Mouse (Mus musculus): ENCODE measurements around the gene Lrrc58. TPM values are rescaled to one million over a fixed set of nuclear protein-coding genes. Genes with fewer than 3 reads are reported as not detected.
A peak's percentile ranks its signal among the peaks of the same experiment; 100 is the strongest.

The Lrrc58 gene
- polyA plus RNA-seq, 1 experiment from 2014 or later, result 41.6 TPM

DNA sequence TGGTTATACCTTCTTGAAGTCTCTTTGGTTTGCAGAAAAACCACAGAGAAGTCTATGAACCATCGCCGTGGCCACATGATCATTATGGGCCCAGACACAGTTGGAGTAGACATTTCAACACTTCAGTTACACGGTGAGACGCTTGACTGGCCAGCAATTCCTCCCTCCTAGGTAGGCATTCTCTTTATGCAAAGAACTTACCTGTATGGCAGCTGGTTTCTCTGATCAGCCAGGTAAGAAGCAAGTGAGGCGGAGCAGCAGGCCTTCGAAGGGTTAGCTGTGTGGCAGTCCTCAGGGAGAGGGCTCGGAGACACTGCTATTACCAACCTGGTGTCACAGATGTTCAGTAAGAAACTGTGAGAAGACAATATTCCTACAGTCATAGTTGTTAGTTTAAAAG, 8.0 kb upstream of the Lrrc58 start:
- no peak overlapping the region for H3K9ac ChIP-seq (ENCODE audit: low read depth, low read length)
- H3K4me2 ChIP-seq, result no peak overlapping the region
- no peak overlapping the region for H3K4me3 ChIP-seq (ENCODE audit: low read depth, low read length)
- ATAC-seq (replicated peaks; ENCODE audit: insufficient number of reproducible peaks, low FRiP score, low TSS enrichment), result no peak
- H3K36me3 ChIP-seq (ENCODE audit: control insufficient read depth, insufficient read depth, low read length), result no peaks in the 10 kb centered on the region
- peaks cover 12% of the 10 kb centered on the region for H3K4me1 ChIP-seq (ENCODE audit: control insufficient read depth, insufficient read depth, low read length)
- no peaks in the 10 kb centered on the region for H3K27me3 ChIP-seq (ENCODE audit: control insufficient read depth, insufficient read depth, low read length)
- H3K9me3 ChIP-seq (replicated peaks; ENCODE audit: control insufficient read depth, low read length), result no peaks in the 10 kb centered on the region
- H3K27ac ChIP-seq (ENCODE audit: low read depth, low read length), result no peak overlapping the region
- 65% methylated on average over 7 of the region's 7 CpGs for WGBS (ENCODE audit: insufficient replicate concordance)

DNA sequence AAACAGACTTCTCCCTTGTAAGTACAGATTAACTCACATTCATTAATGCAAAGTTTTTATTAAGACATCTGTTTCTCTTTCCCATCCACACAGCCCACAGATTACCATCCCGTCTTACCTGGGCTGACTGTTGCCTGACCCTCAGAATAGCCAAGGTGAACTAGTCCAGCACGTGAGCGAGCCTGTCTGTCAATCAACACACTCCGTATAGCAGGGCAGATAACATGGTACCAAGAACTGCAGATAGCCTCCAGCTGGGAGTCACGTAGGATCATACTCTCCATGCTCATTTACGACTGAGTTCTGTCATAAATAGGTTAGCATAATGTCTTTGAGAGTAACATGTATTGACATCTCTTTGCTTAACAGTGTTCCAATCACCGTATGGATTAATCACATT, 7.2 kb upstream of the Lrrc58 start, which contains the start of gene Gm36028:
Gene Gm36028 (minus strand): TSS at position 118 of the 400 bp plus-strand sequence.
- H3K9me3 ChIP-seq (replicated peaks; ENCODE audit: control insufficient read depth, low read length), result no peaks in the 10 kb centered on the region
- ATAC-seq (replicated peaks; ENCODE audit: insufficient number of reproducible peaks, low FRiP score, low TSS enrichment), result no peak
- H3K9ac ChIP-seq (ENCODE audit: low read depth, low read length), result no peak within 1 kb of the TSS
- H3K4me1 ChIP-seq (ENCODE audit: control insufficient read depth, insufficient read depth, low read length), result peaks cover 6% of the 10 kb centered on the region; the same call in 1 of the 2 replicates
- no peak within 1 kb of the TSS for H3K27ac ChIP-seq (ENCODE audit: low read depth, low read length)
- no peaks in the 10 kb centered on the region for H3K27me3 ChIP-seq (ENCODE audit: control insufficient read depth, insufficient read depth, low read length)
- no peaks in the 10 kb centered on the region for H3K36me3 ChIP-seq (ENCODE audit: control insufficient read depth, insufficient read depth, low read length)
- no peak within 1 kb of the TSS for H3K4me3 ChIP-seq (ENCODE audit: low read depth, low read length)
- no peak within 1 kb of the TSS for H3K4me2 ChIP-seq
- WGBS (ENCODE audit: insufficient replicate concordance), result 44% methylated on average over 7 of the region's 7 CpGs

DNA sequence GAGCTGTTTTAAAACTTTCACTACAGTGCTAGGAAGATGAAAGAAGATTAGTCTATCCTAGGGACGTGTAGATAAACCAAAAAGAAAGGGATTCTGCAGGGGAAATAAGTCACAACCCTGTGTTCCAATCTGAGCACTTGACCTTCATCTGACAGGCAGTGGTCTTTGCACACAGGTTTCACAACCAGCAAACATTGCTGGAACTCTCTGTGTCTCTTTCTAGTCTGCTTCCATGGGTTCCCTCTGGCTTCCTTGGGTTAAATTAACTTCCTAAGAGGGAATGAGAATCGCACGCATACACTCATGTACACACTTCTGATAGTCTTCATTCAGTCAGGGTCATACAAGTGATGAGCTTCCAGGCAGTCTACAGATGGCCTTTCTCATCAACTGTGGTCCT, 4.3 kb upstream of the Lrrc58 start:
- Histone ChIP-seq H3K36me3 (ENCODE audit: control insufficient read depth, insufficient read depth, low read length) (no peaks in the 10 kb centered on the region), H3K27me3 (ENCODE audit: control insufficient read depth, insufficient read depth, low read length) (no peaks in the 10 kb centered on the region), H3K9ac (ENCODE audit: low read depth, low read length) (no peak overlapping the region), H3K4me2 (no peak overlapping the region), H3K9me3 (replicated peaks; ENCODE audit: control insufficient read depth, low read length) (no peaks in the 10 kb centered on the region), H3K27ac (ENCODE audit: low read depth, low read length) (no peak overlapping the region), H3K4me1 (ENCODE audit: control insufficient read depth, insufficient read depth, low read length) (peaks cover 3% of the 10 kb centered on the region; the same call in 1 of the 2 replicates), H3K4me3 (ENCODE audit: low read depth, low read length) (no peak overlapping the region)
- WGBS (ENCODE audit: insufficient replicate concordance), result 67% methylated on average over 3 of the region's 3 CpGs
- ATAC-seq (replicated peaks; ENCODE audit: insufficient number of reproducible peaks, low FRiP score, low TSS enrichment), result no peak

DNA sequence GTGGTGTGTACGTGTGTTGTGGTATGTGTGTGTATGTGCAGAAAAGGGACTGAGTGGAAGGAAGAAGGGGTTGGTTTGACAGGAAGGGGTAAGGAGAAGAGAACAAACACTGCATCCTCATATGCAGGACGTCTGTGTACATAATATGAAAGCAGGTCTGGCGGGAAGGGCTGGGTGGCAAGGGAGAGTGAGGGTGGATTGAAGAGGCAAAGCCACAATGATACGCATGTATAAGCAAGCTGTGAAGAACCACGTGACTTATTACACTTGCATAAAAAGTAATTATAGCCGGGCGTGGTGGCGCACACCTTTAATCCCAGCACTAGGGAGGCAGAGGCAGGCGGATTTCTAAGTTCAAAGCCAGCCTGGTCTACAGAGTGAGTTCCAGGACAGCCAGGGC, 2.3 kb upstream of the Lrrc58 start:
- ATAC-seq (replicated peaks; ENCODE audit: insufficient number of reproducible peaks, low FRiP score, low TSS enrichment), result no peak

DNA sequence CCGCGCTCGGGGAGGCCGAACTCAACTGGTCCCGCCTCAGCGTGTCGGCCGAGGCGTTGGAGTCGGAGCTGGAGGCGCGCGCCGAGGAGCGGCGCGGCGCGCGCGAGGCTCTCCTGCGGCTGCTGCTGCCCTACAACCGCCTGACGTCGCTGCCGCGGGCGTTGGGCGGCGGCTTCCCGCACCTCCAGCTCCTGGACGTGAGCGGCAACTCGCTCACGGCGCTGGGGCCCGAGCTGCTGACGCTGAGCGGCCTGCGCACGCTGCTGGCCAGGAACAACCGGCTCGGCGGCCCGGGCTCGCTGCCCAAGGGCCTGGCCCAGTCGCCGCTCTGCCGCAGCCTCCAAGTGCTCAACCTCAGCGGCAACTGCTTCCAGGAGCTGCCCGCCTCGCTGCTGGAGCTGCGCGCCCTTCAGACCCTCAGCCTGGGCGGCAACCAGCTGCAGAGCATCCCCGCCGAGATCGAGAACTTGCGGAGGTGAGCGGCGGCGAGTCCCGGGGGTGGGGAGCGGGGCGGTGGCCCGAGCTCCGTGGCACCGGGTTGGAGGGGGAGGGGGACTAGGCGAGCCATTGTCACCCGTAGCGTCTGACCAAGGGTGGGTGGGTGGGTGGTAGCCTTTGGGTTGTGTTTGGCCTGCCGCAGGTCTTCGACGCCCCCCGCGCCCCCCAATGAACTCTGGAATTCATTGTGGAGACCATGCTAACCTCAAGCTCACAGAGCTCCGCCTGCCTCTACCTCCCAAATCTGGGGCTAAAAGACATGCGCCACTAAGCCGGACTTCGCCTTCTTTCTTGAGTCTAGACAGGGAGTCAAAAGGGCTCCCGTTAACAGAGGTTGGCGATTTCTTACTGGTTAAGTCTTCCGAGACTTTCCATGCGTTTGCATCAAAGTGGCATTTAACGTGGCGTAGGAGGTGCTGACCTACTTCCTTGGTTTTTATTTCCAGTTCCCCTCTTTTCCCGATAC, 599 bp downstream of the Lrrc58 start:
- H3K9ac ChIP-seq (ENCODE audit: low read depth, low read length), result peak overlapping the region; percentile 97
- WGBS (ENCODE audit: insufficient replicate concordance), result under 1% methylated on average over 66 of the region's 87 CpGs
- H3K27me3 ChIP-seq (ENCODE audit: control insufficient read depth, insufficient read depth, low read length), result no peaks in the 10 kb centered on the region
- peak overlapping the region; percentile 97 for H3K27ac ChIP-seq (ENCODE audit: low read depth, low read length)
- H3K4me1 ChIP-seq (ENCODE audit: control insufficient read depth, insufficient read depth, low read length), result peaks cover 18% of the 10 kb centered on the region
- no peaks in the 10 kb centered on the region for H3K9me3 ChIP-seq (replicated peaks; ENCODE audit: control insufficient read depth, low read length)
- H3K36me3 ChIP-seq (ENCODE audit: control insufficient read depth, insufficient read depth, low read length), result no peaks in the 10 kb centered on the region
- peak overlapping the region; percentile 95 for H3K4me3 ChIP-seq (ENCODE audit: low read depth, low read length)
- ATAC-seq (replicated peaks; ENCODE audit: insufficient number of reproducible peaks, low FRiP score, low TSS enrichment), result peak; percentile 70
- peak overlapping the region; percentile 75 for H3K4me2 ChIP-seq

More for the DNA sequence above, 2.3 kb upstream of the Lrrc58 start:
- Histone ChIP-seq H3K9me3 (replicated peaks; ENCODE audit: control insufficient read depth, low read length) (no peaks in the 10 kb centered on the region), H3K27me3 (ENCODE audit: control insufficient read depth, insufficient read depth, low read length) (no peaks in the 10 kb centered on the region), H3K27ac (ENCODE audit: low read depth, low read length) (no peak overlapping the region), H3K9ac (ENCODE audit: low read depth, low read length) (no peak overlapping the region), H3K36me3 (ENCODE audit: control insufficient read depth, insufficient read depth, low read length) (no peaks in the 10 kb centered on the region), H3K4me1 (ENCODE audit: control insufficient read depth, insufficient read depth, low read length) (peaks cover 13% of the 10 kb centered on the region), H3K4me2 (no peak overlapping the region), H3K4me3 (ENCODE audit: low read depth, low read length) (no peak overlapping the region)
- WGBS (ENCODE audit: insufficient replicate concordance), result 84% methylated on average over 9 of the region's 9 CpGs

DNA sequence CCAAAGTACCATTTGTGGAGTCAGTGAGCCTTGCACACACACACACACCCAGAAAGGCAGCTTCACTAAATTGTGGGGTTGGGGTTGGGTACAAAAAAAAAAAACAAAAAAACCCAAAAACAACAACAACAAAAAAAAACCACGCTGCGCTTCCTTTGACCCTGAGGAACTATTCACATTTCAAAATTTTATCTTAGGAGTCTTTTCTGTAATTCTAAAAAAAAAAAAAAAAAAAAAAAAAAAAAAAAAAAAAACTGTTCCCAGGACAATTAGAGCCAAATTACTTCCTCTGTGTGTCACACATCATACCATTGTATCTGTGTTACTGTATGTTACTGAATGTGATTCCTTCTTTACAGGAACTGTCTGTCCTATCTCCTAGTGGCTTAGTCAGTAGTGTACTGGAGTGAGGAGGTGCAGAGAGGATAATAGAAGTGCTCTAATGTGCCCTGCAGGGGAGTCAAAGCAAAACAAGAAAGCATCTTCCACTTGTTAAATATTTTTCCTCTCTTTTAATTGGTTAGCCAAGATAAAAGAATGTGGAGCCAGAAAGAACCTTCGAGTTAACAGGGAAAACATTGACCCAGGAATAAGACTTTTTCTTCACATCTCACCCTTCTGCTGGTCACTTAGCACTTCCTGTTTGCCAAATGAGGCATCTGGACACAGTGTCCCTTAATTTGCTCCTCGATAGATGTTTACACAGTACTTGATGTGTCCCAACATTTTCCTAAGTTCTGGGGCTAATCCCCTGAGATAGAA, 1.5 kb downstream of the Lrrc58 start:
- Histone ChIP-seq H3K4me2 (peak overlapping the region; percentile 75), H3K4me3 (ENCODE audit: low read depth, low read length) (peak overlapping the region; percentile 95), H3K4me1 (ENCODE audit: control insufficient read depth, insufficient read depth, low read length) (peaks cover 18% of the 10 kb centered on the region), H3K9me3 (replicated peaks; ENCODE audit: control insufficient read depth, low read length) (no peaks in the 10 kb centered on the region), H3K9ac (ENCODE audit: low read depth, low read length) (peak overlapping the region; percentile 97), H3K27me3 (ENCODE audit: control insufficient read depth, insufficient read depth, low read length) (no peaks in the 10 kb centered on the region), H3K27ac (ENCODE audit: low read depth, low read length) (peak overlapping the region; percentile 97), H3K36me3 (ENCODE audit: control insufficient read depth, insufficient read depth, low read length) (no peaks in the 10 kb centered on the region; the same call in 1 of the 2 replicates)
- ATAC-seq (replicated peaks; ENCODE audit: insufficient number of reproducible peaks, low FRiP score, low TSS enrichment), result no peak
- 21% methylated on average over 4 of the region's 4 CpGs for WGBS (ENCODE audit: insufficient replicate concordance)

DNA sequence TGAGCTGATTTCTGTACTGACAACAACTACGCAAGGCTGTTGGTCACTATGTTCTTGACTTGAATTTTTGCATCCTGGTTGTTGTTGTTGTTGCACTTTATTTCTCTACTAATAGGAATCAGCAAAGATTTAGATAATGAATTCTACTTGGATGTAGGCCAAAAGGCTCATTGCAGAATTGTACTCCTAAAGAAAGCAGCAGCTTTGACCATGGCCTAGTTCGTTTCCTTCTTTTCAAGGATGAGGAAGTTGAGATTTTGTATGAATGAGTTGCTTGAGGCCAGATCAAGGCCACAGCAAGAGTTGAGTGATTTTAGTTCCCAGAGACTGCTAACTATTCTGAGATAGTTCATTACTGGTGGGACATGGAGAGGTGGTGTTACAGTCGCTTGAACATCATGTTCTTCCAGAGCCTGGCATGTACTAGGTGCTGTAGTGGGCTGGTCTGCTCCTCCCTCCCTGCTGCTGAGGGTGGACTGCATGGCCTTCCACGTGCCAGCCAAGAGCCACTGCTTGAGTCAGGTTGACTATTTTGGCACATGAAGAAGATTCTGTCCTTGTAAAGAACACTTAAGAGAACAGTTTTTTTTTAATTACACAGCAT, 3.0 kb downstream of the Lrrc58 start:
- ATAC-seq (replicated peaks; ENCODE audit: insufficient number of reproducible peaks, low FRiP score, low TSS enrichment), result no peak
- H3K36me3 ChIP-seq (ENCODE audit: control insufficient read depth, insufficient read depth, low read length), result peaks cover 2% of the 10 kb centered on the region; the same call in 1 of the 2 replicates
- H3K27ac ChIP-seq (ENCODE audit: low read depth, low read length), result no peak overlapping the region
- H3K4me2 ChIP-seq, result peak overlapping the region; percentile 1; the same call in 1 of the 2 replicates
- no peak overlapping the region for H3K4me3 ChIP-seq (ENCODE audit: low read depth, low read length)
- no peak overlapping the region for H3K9ac ChIP-seq (ENCODE audit: low read depth, low read length)
- no peaks in the 10 kb centered on the region for H3K9me3 ChIP-seq (replicated peaks; ENCODE audit: control insufficient read depth, low read length)
- H3K27me3 ChIP-seq (ENCODE audit: control insufficient read depth, insufficient read depth, low read length), result no peaks in the 10 kb centered on the region
- peaks cover 18% of the 10 kb centered on the region for H3K4me1 ChIP-seq (ENCODE audit: control insufficient read depth, insufficient read depth, low read length)
- WGBS (ENCODE audit: insufficient replicate concordance), result 84% methylated on average over 4 of the region's 4 CpGs

DNA sequence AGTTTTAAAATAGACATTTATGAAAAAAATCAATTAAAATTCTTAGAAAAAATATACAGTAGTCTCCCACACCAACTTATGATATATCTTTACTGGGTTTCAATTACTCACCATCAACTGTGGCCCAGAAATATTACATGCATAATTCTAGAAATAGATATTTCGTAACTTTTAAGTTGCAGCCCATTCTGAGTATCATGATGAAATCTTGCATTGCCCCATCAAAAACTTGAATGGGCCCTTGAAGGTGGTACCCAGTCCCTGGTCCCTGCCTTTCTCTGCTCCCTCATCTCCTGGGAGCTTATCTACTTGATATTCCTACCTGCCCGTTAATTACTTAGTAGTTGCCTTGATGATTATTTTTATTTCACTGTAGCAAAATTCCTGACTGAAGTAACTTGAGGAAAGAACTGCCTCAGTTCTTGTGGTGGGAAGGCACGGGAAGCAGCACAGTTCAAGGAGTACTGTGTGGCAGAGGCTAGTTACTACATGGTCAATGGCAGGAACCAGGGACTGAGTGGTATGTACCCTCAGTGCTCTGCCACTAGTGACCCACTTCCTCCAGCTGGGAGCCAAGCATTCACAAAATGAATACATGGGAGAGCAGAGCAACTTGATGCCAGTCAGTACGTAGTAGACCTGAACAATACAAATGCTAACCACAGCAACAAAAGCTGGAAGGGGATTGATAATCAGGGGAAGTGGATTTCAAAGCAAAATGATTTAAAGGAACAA, 6.5 kb downstream of the Lrrc58 start:
- H3K4me2 ChIP-seq, result no peak overlapping the region
- no peak for ATAC-seq (replicated peaks; ENCODE audit: insufficient number of reproducible peaks, low FRiP score, low TSS enrichment)
- no peak overlapping the region for H3K4me3 ChIP-seq (ENCODE audit: low read depth, low read length)
- H3K9me3 ChIP-seq (replicated peaks; ENCODE audit: control insufficient read depth, low read length), result no peaks in the 10 kb centered on the region
- no peak overlapping the region for H3K9ac ChIP-seq (ENCODE audit: low read depth, low read length)
- H3K27me3 ChIP-seq (ENCODE audit: control insufficient read depth, insufficient read depth, low read length), result no peaks in the 10 kb centered on the region
- peaks cover 8% of the 10 kb centered on the region for H3K36me3 ChIP-seq (ENCODE audit: control insufficient read depth, insufficient read depth, low read length)
- 77% methylated on average over 4 of the region's 4 CpGs for WGBS (ENCODE audit: insufficient replicate concordance)
- peaks cover 21% of the 10 kb centered on the region for H3K4me1 ChIP-seq (ENCODE audit: control insufficient read depth, insufficient read depth, low read length)
- H3K27ac ChIP-seq (ENCODE audit: low read depth, low read length), result no peak overlapping the region

Measured in heart, embryonic 11.5 days (tissue).